Comparison of ENCODE assay signal across 8 mouse cellular contexts in the genomic region with DNA sequence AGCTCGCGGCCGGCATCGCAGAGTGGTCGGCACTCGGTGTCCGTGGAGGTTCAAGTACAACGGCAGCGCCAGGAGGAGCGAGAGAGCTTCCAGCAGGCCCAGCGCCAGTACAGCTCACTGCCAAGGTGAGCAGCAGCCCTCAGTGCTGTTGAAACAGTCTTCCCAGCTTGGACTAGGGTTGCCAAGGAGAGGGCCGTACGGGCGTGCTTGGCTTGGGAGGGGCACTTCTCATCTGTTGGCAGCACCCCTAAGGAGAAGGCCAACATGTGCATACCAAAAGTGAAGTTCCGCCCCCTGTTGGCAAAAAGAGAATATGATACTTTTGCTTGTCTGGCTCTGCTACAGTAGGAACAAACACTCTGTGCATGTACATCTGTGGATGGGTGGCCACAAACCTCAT.
A peak's percentile ranks its signal among the peaks of the same experiment; 100 is the strongest.
DNase-seq lines count a peak whose midpoint lies in the region; ATAC-seq and TF ChIP-seq lines count a peak whose summit lies in the region.
"Had no signal": no experiment of that assay in that cellular context is flagged by ENCODE, and none has a peak within 500 bp of the region (broad histone marks: within the 10 kb centered on the region; RNA-seq: fewer than 3 reads in every experiment).

No protein-coding gene starts in this region.

- ATAC-seq in inflammation-experienced regulatory T-cells, adult 6 months = no peak

- no peaks in the 10 kb centered on the region for H3K27me3 ChIP-seq in heart, embryonic 10.5 days (ENCODE audit: insufficient read depth, poor library complexity, severe bottlenecking)

- no peak for TF ChIP-seq CTCF in brain, embryonic 14.5 days (IDR thresholded peaks at IDR 0.05; ENCODE audit: borderline replicate concordance, extremely low read depth, insufficient read depth, insufficient read length)

- H3K4me3 ChIP-seq in heart, embryonic 10.5 days = no peak overlapping the region

- no peak for TF ChIP-seq POLR2A in brain, embryonic 14.5 days (IDR thresholded peaks at IDR 0.05; ENCODE audit: borderline replicate concordance, extremely low read depth, insufficient read depth, insufficient read length, poor library complexity, severe bottlenecking)

- no peaks in the 10 kb centered on the region for H3K9me3 ChIP-seq in heart, embryonic 10.5 days

- no peak overlapping the region for H3K27ac ChIP-seq in heart, embryonic 10.5 days
- H3K27ac ChIP-seq: macrophage had no signal

- peaks cover 15% of the 10 kb centered on the region for H3K36me3 ChIP-seq in heart, embryonic 10.5 days

- H3K4me1 ChIP-seq in heart, embryonic 10.5 days = peaks cover 10% of the 10 kb centered on the region; the same call in 1 of the 2 replicates

- 94% methylated on average over 15 of the region's 15 CpGs for WGBS in heart, embryonic 10.5 days

- DNase-seq in lung, adult 18-20 months = peak; percentile 20 to 31
- DNase-seq in lung, postnatal 36 days = no peak
- DNase-seq in brain, embryonic 14.5 days (ENCODE audit: low read depth) = peak; percentile 54
- DNase-seq in cerebellum, postnatal 10 days = peak; percentile 96 to 97
- DNase-seq in heart, embryonic 10.5 days (ENCODE audit: low spot score) = peak; percentile 57
- no peak for DNase-seq in frontal cortex, postnatal 36 days (ENCODE audit: low spot score in 2 of 2)

Comparison
In these comparisons a context has a peak if more than half of its experiments do, and no peak if none do; other contexts are left out.
1. DNase-seq: peak in lung, adult 18-20 months (2 of 2), brain, embryonic 14.5 days (single experiment), cerebellum, postnatal 10 days (2 of 2) and heart, embryonic 10.5 days (single experiment); none in lung, postnatal 36 days (single experiment) and frontal cortex, postnatal 36 days (0 of 2).